Mouse (Mus musculus): ENCODE data around the gene Cox5b.

DNA sequence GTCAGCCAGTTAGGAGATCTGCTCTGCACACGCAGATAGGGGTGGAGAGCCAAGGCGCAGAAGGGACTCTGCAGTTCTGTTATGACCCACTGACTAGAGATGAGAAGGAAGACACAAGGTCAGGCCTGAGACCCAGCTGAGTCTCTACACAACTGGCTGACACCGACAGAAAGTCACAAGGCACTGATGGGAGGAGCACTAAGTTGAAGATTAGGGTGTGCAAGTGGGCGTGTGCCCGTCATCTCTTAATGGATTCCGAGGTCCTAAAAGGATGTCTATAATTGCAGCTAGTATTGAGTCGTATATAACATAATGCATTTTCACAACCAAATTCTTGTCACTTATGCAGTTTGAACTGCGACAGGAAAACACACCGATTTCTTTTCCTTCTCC lies 46.6 kb upstream of the Cox5b start:
- TF ChIP-seq CTCF (IDR thresholded peaks at IDR 0.05; ENCODE audit: extremely low read depth, insufficient read depth, low read length) (no peak), POLR2A (IDR thresholded peaks at IDR 0.05; ENCODE audit: extremely low read depth, insufficient read depth, low read length) (no peak)

Measured in cortical plate, adult 2 months (tissue).